Mouse (Mus musculus) megakaryocyte, embryonic 14.5 days (primary cell): ENCODE measurements around the gene Hoxb6. TPM values are rescaled to one million over a fixed set of nuclear protein-coding genes. Genes with fewer than 3 reads are reported as not detected.

Experiments used
- H3K27me3 ChIP-seq: replicated peaks from 2 replicates; pipeline ENCODE3; 2012; ENCODE audit warnings: inconsistent platforms
- H3K36me3 ChIP-seq: replicated peaks from 2 replicates; pipeline ENCODE3; 2012; ENCODE audit warnings: low read length, inconsistent platforms, mixed read lengths
- H3K4me1 ChIP-seq: 2 replicates; pipeline ENCODE4 v1.6.1; 2012; ENCODE audit warnings: inconsistent platforms
- H3K4me3 ChIP-seq: replicated peaks from 2 replicates; pipeline ENCODE3; 2012; ENCODE audit warnings: moderate library complexity, mild to moderate bottlenecking, inconsistent platforms
- H3K9me3 ChIP-seq: 2 replicates; pipeline ENCODE4 v1.6.1; 2012; ENCODE audit warnings: inconsistent platforms
- FLI1 ChIP-seq: IDR thresholded peaks from 2 replicates; pipeline ENCODE4 v1.6.1; 2012; ENCODE audit warnings: low read length, inconsistent platforms, mixed read lengths
- GATA1 ChIP-seq: IDR thresholded peaks from 3 replicates; pipeline ENCODE4 v1.6.1; 2012; ENCODE audit warnings: mixed read lengths, low read length, inconsistent platforms, borderline replicate concordance
- polyA plus RNA-seq: library from polyadenylated mRNA; stranded (reverse); fragments of >175 nt; gene quantifications from 2 replicates; pipeline ENCODE4 v1.2.3, GENCODE M21; 2012; ENCODE audit warnings: low replicate concordance; ENCODE audit not compliant: insufficient read depth

Gene Hoxb6
- polyA plus RNA-seq, 1 experiment = not detected

DNA sequence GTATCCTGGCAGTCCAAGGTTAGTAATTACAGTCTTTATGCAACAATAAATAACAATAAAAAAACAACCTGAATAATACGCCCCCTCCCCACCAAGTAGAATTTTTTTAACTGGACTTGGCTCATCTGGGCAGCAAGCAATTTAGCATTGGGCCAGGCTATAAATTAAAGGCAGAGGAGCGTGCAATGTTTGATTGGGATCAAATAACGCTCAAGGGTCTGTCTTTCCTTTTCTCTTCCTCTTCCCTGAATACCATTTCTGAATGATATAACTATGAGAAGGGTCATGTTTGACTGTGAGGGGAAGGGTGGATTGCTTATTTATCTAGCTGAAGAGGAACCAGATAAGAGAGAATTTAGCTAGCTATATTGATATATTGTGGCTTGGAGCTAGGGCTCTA is 56.7 kb downstream of the Hoxb6 start:
- Histone ChIP-seq H3K36me3 (no peaks in the 10 kb centered on the region), H3K27me3 (peaks cover 84% of the 10 kb centered on the region), H3K9me3 (peaks cover 4% of the 10 kb centered on the region; the same call in 1 of the 2 replicates), H3K4me3 (no peak overlapping the region), H3K4me1 (peaks cover 10% of the 10 kb centered on the region)
- TF ChIP-seq GATA1 = no peak
- TF ChIP-seq FLI1 = no peak

GRCm38 (mm10) chr11:96349491-96350340 is 57.4 kb downstream of the Hoxb6 start:
- Histone ChIP-seq H3K4me3 (no peak overlapping the region), H3K27me3 (peaks cover 84% of the 10 kb centered on the region), H3K4me1 (peaks cover 10% of the 10 kb centered on the region), H3K36me3 (no peaks in the 10 kb centered on the region), H3K9me3 (peaks cover 4% of the 10 kb centered on the region; the same call in 1 of the 2 replicates)
- TF ChIP-seq GATA1 (no peak), FLI1 (no peak)

GRCm38 (mm10) chr11:96350341-96350624 is 58.0 kb downstream of the Hoxb6 start, which contains the start of gene Hoxb2:
Gene Hoxb2, plus strand, starts transcription at chr11:96350525.
- no peaks in the 10 kb centered on the region for H3K36me3 ChIP-seq
- peaks cover 4% of the 10 kb centered on the region; the same call in 1 of the 2 replicates for H3K9me3 ChIP-seq
- no peak within 1 kb of the TSS for H3K4me3 ChIP-seq
- peaks cover 10% of the 10 kb centered on the region for H3K4me1 ChIP-seq
- peaks cover 84% of the 10 kb centered on the region for H3K27me3 ChIP-seq
- TF ChIP-seq FLI1 (no peak), GATA1 (no peak)

GRCm38 (mm10) chr11:96350791-96351190 is 58.5 kb downstream of the Hoxb6 start:
- no peak overlapping the region for H3K4me3 ChIP-seq
- no peaks in the 10 kb centered on the region for H3K36me3 ChIP-seq
- peaks cover 81% of the 10 kb centered on the region for H3K27me3 ChIP-seq
- H3K9me3 ChIP-seq = peaks cover 2% of the 10 kb centered on the region; the same call in 1 of the 2 replicates
- TF ChIP-seq FLI1 (no peak), GATA1 (no peak)
- H3K4me1 ChIP-seq = peaks cover 10% of the 10 kb centered on the region

Other genes starting within 250 kb of the Hoxb6 start
- gene Ube2z, start 227.1 kb upstream of the Hoxb6 start, polyA plus RNA-seq = 12.1 and 13.8 TPM in 2 replicates
- gene Atp5g1, start 216.8 kb upstream of the Hoxb6 start, polyA plus RNA-seq = 305 and 325 TPM in 2 replicates
- gene Calcoco2, start 180.5 kb upstream of the Hoxb6 start, polyA plus RNA-seq = not detected in 2 replicates
- gene Ttll6, start 158.7 kb upstream of the Hoxb6 start, polyA plus RNA-seq = not detected in 2 replicates
- not detected in 2 replicates for gene Hoxb13, start 98.2 kb upstream of the Hoxb6 start, polyA plus RNA-seq
- gene Hoxb9, start 21.0 kb upstream of the Hoxb6 start, polyA plus RNA-seq = 0.09 TPM in 1 of 2 replicates, not detected in the other
- gene Hoxb8, start 10.6 kb upstream of the Hoxb6 start, polyA plus RNA-seq = not detected in 2 replicates
- not detected in 2 replicates for gene Hoxb7, start 5.9 kb upstream of the Hoxb6 start, polyA plus RNA-seq
- gene Hoxb5, start 10.9 kb downstream of the Hoxb6 start, polyA plus RNA-seq = not detected in 2 replicates
- gene Hoxb4, start 25.8 kb downstream of the Hoxb6 start, polyA plus RNA-seq = 1.5 and 4.5 TPM in 2 replicates
- gene Hoxb3, start 30.9 kb downstream of the Hoxb6 start, polyA plus RNA-seq = 0.21 and 1.2 TPM in 2 replicates
- not detected in 2 replicates for gene Hoxb2, start 58.0 kb downstream of the Hoxb6 start, polyA plus RNA-seq
- 0.12 TPM in 1 of 2 replicates, not detected in the other for gene Hoxb1, start 73.3 kb downstream of the Hoxb6 start, polyA plus RNA-seq
- not detected in 2 replicates for gene Skap1, start 172.1 kb downstream of the Hoxb6 start, polyA plus RNA-seq